Mouse (Mus musculus): ENCODE results near the gene Palm2. TPM values are rescaled to one million over a fixed set of nuclear protein-coding genes. Genes with fewer than 3 reads are reported as not detected.

Gene Palm2
- polyA plus RNA-seq, 1 experiment = 0.27 TPM

DNA sequence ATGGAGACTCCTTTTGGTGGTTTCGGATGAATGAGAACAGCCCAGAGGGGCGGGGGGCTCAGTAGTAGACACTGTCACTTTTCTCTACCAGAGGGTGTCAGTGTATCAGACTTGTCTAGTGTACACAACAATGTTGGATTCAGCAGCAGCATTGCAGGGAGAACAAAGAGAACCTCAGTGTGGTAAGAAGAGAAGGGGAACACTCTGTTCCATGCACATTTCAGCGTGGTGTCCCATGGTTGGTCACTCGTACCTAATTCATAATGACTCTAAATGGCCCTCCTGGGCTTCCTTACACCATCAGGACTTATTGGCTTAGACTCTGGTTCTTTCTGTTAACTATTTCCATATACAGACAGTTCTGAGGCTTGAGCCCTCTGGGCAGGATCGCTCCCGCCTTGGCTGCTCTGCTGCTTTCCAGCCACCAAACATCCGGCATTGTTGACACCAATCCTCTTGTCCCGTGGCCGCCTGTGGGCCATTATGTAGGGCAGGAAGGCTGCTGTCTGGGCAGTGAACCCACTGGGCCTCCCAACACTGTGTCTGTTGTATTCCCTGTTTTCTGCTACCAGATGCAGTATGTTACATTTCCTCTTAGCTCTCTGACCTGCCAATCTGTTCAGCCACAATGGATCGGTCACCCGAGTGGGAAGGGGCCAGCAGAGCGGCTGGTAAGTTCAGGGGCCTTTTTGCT lies 264.0 kb downstream of the Palm2 start:
- WGBS = 89% methylated on average over 12 of the region's 12 CpGs
- TF ChIP-seq POLR2A (IDR thresholded peaks at IDR 0.05; ENCODE audit: borderline replicate concordance, extremely low read depth, low read depth, low read length) = no peak
- TF ChIP-seq CTCF (IDR thresholded peaks at IDR 0.05; ENCODE audit: insufficient read depth, low read length) = no peak

DNA sequence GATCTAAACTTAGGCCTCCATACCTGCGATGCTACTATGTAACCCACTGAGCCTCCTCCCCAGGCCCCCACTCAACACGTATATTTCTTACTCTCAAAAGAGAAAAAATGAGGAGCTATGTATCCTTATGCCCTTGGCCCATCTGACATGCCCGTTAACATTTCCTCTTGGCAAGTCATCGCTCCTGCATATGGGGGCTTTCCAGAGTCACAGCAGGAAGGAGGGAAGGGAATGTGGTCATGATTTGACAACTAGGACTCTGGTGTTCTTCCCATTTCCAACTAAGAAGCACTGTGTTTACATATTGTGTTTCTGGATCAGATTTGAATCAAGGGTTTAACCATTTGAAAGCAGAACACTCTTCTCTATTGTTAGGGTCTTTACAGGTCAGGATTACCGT lies 267.5 kb downstream of the Palm2 start:
- WGBS = 66% methylated on average over 5 of the region's 5 CpGs
- Histone ChIP-seq H3K4me3 (replicated peaks; ENCODE audit: extremely low read depth, low read depth, low read length) (no peak overlapping the region), H3K4me1 (ENCODE audit: control insufficient read depth, insufficient read depth, low read length) (0 out of 2 replicates have a peak, but pooled peaks cover 2% of the 10 kb centered on the region)
- DNase-seq = no peak
- TF ChIP-seq POLR2A (IDR thresholded peaks at IDR 0.05; ENCODE audit: borderline replicate concordance, extremely low read depth, low read depth, low read length) (no peak), CTCF (IDR thresholded peaks at IDR 0.05; ENCODE audit: insufficient read depth, low read length) (no peak)

More for the DNA sequence above, 264.0 kb downstream of the Palm2 start:
- Histone ChIP-seq H3K4me3 (replicated peaks; ENCODE audit: extremely low read depth, low read depth, low read length) (no peak overlapping the region), H3K4me1 (ENCODE audit: control insufficient read depth, insufficient read depth, low read length) (no peaks in the 10 kb centered on the region)
- no peak for DNase-seq

DNA sequence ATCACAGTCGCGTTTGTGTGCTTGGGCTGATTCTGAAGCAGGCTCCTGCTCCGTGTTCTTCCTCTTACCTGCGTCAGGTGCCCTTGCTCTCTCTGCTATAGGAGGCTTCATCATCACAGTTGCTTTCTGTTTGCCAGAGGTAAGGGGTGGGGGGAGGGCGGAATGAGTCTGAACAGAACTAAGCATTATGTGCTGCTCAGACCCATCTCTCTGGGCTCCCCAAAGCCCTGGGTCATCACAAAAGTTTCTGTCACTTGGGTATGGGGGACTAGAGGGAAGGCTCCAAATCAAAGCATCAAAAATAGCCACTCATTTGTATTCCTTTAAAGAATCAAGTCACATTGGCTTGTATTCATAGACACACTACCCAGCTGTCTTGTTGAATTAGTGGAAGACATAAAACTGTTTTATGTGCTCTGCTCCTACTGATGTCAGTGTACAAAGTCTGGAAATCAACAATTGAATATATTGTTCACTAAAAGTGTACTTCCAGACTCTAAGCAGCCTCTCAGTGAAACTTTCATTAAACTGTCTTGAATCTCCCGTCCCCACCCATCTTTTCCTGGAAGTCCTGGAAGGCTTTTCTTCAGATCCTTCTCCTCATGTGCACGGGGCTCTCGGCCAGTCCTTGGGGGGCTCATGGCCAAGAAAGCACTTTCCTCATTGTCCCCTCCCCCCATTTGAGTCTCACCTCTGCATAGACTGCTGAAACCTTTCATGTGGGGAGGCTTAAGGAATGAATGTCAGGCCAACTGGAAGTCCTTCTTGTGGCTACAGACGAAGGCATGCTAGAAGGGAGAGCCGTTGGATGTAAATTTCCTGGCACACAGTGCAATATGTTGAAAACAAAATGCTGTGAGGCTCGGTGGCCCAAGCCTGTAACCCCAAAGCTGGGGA lies 269.8 kb downstream of the Palm2 start:
- Histone ChIP-seq H3K4me3 (replicated peaks; ENCODE audit: extremely low read depth, low read depth, low read length) (no peak overlapping the region), H3K4me1 (ENCODE audit: control insufficient read depth, insufficient read depth, low read length) (0 out of 2 replicates have a peak, but pooled peaks cover 2% of the 10 kb centered on the region)
- 71% methylated on average over 11 of the region's 11 CpGs for WGBS
- TF ChIP-seq POLR2A (IDR thresholded peaks at IDR 0.05; ENCODE audit: borderline replicate concordance, extremely low read depth, low read depth, low read length) (no peak), CTCF (IDR thresholded peaks at IDR 0.05; ENCODE audit: insufficient read depth, low read length) (no peak)
- DNase-seq = no peak

DNA sequence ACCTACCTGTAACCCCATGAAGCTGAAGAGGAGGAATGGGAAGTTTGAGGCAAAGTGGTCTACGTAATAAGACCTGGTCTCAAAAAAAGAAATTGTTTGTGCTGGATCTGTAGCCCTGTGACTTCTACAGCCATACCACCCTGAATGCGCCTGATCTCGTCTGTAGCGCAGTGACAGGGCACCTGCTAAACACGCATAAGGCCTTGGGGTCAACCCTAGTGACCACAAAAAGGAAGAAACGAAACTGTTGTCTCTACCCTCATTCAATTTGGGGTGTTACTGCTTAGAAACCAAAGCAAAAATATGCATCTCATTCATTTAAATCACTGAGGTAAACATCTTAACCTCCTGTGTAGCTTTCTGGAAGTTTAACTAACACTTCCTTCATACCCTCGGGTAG lies 270.5 kb downstream of the Palm2 start:
- H3K4me3 ChIP-seq (replicated peaks; ENCODE audit: extremely low read depth, low read depth, low read length) = no peak overlapping the region
- TF ChIP-seq POLR2A (IDR thresholded peaks at IDR 0.05; ENCODE audit: borderline replicate concordance, extremely low read depth, low read depth, low read length) = no peak
- no peak for TF ChIP-seq CTCF (IDR thresholded peaks at IDR 0.05; ENCODE audit: insufficient read depth, low read length)
- WGBS = 85% methylated on average over 7 of the region's 7 CpGs
- 0 out of 2 replicates have a peak, but pooled peaks cover 2% of the 10 kb centered on the region for H3K4me1 ChIP-seq (ENCODE audit: control insufficient read depth, insufficient read depth, low read length)
- DNase-seq = no peak

DNA sequence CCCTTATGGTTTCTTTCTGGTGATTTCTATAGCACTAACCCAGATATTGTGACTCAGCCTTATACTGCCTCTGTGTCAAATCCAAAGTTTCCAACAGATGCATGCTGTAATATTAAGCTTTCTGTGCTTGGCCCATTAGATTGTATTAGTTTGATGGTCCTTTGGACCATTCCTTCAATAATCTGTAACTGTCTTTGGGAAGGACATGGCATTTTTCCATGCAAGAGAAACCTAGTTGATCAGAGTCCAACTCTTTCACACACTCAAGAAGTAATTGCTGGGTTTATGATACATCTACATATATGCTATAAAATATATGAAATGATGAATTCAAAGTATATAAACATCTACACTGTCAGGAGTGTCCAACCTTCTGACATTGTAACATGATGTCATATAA lies 281.8 kb downstream of the Palm2 start:
- H3K4me3 ChIP-seq (replicated peaks; ENCODE audit: extremely low read depth, low read depth, low read length) = no peak overlapping the region
- no peak for DNase-seq
- TF ChIP-seq CTCF (IDR thresholded peaks at IDR 0.05; ENCODE audit: insufficient read depth, low read length) (no peak), POLR2A (IDR thresholded peaks at IDR 0.05; ENCODE audit: borderline replicate concordance, extremely low read depth, low read depth, low read length) (no peak)
- no peaks in the 10 kb centered on the region for H3K4me1 ChIP-seq (ENCODE audit: control insufficient read depth, insufficient read depth, low read length)

DNA sequence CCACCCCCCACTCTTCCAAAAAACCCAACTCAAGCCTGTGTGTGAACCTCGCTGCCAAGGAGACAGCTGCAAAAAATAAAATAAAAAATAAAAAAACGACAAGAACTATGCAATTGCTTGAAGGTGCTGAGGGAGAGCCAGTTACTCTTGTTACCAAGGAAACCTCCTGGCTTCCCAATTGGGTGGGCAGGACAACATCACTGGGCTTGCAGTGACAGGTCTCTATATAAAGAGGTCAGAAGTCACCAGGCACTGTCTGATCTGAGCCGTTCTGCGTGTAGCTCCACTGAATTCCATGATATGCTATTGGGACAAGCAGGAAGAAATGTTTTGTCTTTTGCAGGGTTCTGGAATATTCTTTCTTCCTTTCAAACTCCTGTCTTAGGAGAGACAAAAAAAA lies 282.7 kb downstream of the Palm2 start:
- no peak overlapping the region for H3K4me3 ChIP-seq (replicated peaks; ENCODE audit: extremely low read depth, low read depth, low read length)
- DNase-seq = no peak
- H3K4me1 ChIP-seq (ENCODE audit: control insufficient read depth, insufficient read depth, low read length) = no peaks in the 10 kb centered on the region
- WGBS = 66% methylated on average over 4 of the region's 4 CpGs
- TF ChIP-seq POLR2A (IDR thresholded peaks at IDR 0.05; ENCODE audit: borderline replicate concordance, extremely low read depth, low read depth, low read length) = no peak
- TF ChIP-seq CTCF (IDR thresholded peaks at IDR 0.05; ENCODE audit: insufficient read depth, low read length) = no peak

DNA sequence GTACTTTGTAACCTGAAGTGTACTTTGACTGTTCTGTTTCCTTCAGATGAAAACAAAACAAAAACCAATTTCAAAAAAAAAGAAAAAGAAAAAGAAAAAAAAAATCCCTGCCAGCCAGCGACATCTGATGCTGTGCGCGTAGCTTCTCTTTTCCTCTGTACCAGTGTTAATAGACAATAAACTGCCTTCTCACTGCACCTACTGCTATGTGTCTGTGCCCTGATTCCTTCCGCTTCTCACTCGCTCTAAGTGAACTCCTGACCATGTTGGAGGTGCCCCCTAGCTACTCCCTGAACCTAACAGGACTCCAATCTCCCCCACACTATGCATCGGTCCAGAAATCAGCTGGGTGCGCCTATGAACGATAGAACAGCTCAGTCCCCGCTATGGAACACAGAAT lies 283.3 kb downstream of the Palm2 start, which contains the start of gene Akap2:
Gene Akap2 (plus strand): TSS at position 304 of the 400 bp plus-strand sequence.
- TF ChIP-seq CTCF (IDR thresholded peaks at IDR 0.05; ENCODE audit: insufficient read depth, low read length) = no peak
- TF ChIP-seq POLR2A (IDR thresholded peaks at IDR 0.05; ENCODE audit: borderline replicate concordance, extremely low read depth, low read depth, low read length) = no peak
- Histone ChIP-seq H3K4me1 (ENCODE audit: control insufficient read depth, insufficient read depth, low read length) (no peaks in the 10 kb centered on the region), H3K4me3 (replicated peaks; ENCODE audit: extremely low read depth, low read depth, low read length) (no peak within 1 kb of the TSS)
- no peak for DNase-seq
- WGBS = 91% methylated on average over 9 of the region's 9 CpGs

DNA sequence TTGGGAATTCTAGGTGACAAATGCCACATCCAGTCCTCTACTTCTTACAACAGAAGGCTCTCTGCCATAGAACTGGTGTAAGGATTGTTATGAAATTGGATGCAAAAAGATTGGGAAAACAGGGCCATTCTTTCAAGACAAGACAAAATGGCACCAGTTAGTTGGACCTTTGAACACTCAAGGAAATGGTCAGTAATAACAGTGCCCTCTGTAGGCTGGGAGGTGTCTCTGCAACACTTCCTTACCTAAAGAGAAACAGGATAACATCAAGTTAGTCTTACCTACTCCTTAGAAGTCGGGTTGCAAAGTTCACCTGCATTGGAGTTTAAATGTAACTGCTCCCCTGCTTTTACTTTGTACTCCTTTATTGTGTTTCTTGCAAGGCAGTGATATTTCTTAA lies 285.3 kb downstream of the Palm2 start:
- Histone ChIP-seq H3K4me1 (ENCODE audit: control insufficient read depth, insufficient read depth, low read length) (no peaks in the 10 kb centered on the region), H3K4me3 (replicated peaks; ENCODE audit: extremely low read depth, low read depth, low read length) (no peak overlapping the region)
- TF ChIP-seq CTCF (IDR thresholded peaks at IDR 0.05; ENCODE audit: insufficient read depth, low read length) = no peak
- no peak for TF ChIP-seq POLR2A (IDR thresholded peaks at IDR 0.05; ENCODE audit: borderline replicate concordance, extremely low read depth, low read depth, low read length)
- no peak for DNase-seq
- WGBS = 98% methylated on average over 1 of the region's 1 CpGs

DNA sequence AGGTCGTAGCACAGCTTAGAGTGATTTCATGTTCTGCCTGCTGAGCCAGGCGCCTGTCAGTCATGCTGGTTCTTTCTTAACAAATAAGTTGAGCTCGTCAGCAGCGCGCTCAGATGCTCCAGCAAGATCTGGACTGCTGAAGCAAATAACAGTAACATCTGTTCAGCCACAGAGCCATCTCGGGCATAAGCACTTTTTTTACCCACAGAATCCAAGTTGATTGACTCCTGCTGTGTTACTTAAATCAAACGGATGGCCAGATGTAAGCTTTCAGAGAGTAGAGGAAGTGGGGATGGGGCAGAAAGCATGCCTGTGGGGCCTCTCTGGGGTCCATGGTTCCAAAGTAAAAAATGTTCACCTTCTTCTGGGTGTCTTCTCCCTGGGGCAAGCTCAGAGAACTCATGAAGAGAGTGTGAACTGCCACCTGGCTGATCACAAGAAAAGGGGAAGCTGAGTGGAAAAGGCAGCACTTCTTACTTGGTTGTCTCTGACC lies 286.9 kb downstream of the Palm2 start:
- H3K4me1 ChIP-seq (ENCODE audit: control insufficient read depth, insufficient read depth, low read length) = no peaks in the 10 kb centered on the region
- WGBS = 48% methylated on average over 7 of the region's 7 CpGs
- no peak for DNase-seq
- no peak for TF ChIP-seq POLR2A (IDR thresholded peaks at IDR 0.05; ENCODE audit: borderline replicate concordance, extremely low read depth, low read depth, low read length)
- TF ChIP-seq CTCF (IDR thresholded peaks at IDR 0.05; ENCODE audit: insufficient read depth, low read length) = no peak
- no peak overlapping the region for H3K4me3 ChIP-seq (replicated peaks; ENCODE audit: extremely low read depth, low read depth, low read length)
